Mouse (Mus musculus) heart, embryonic 14.5 days (tissue): ENCODE results near the gene Olfr112. TPM values are rescaled to one million over a fixed set of nuclear protein-coding genes. Genes with fewer than 3 reads are reported as not detected.
"Not testable (repeated sequence)": the region's sequence is repeated elsewhere in the genome, so short reads cannot be mapped to it uniquely, and the experiment has no call there.

Experiments
- ATAC-seq: fragments of 200-750 bp; cut with Nextera tagmentation; 2 replicates; pipeline ENCODE4 v1.8.0; 2017; ENCODE audit warnings: low read depth, moderate TSS enrichment; ENCODE audit not compliant: insufficient number of reproducible peaks, insufficient read depth, low FRiP score
- H3K27ac ChIP-seq, 2 experiments: fragments of 200-500 bp in 1 of 2; fragments of 300-500 bp in 1 of 2; sonication (generic) in 1 of 2; replicated peaks in 1 of 2; 2 replicates each; pipeline ENCODE4 v1.5.1; 2012 to 2014; ENCODE audit warnings: low read depth in 2 of 2, low read length in 2 of 2, control low read depth in 1 of 2, mild to moderate bottlenecking in 1 of 2, mixed read lengths in 1 of 2; ENCODE audit not compliant: control insufficient read depth in 1 of 2, insufficient read depth in 1 of 2
- H3K27me3 ChIP-seq: fragments of 300-500 bp; sonication (generic); 2 replicates; pipeline ENCODE4 v1.6.1; 2014; ENCODE audit warnings: mild to moderate bottlenecking, low read length, control low read depth; ENCODE audit not compliant: control insufficient read depth, insufficient read depth
- H3K36me3 ChIP-seq: fragments of 300-500 bp; sonication (generic); 2 replicates; pipeline ENCODE4 v1.6.1; 2014; ENCODE audit warnings: mild to moderate bottlenecking, control low read depth, low read length, mixed read lengths; ENCODE audit not compliant: control insufficient read depth, insufficient read depth
- H3K4me1 ChIP-seq, 2 experiments: fragments of 200-500 bp in 1 of 2; fragments of 300-500 bp in 1 of 2; sonication (generic) in 1 of 2; 2 replicates each; pipeline ENCODE4 v1.6.1; 2012 to 2014; ENCODE audit warnings: low read length in 2 of 2, control low read depth in 1 of 2, mixed read lengths in 1 of 2; ENCODE audit not compliant: control insufficient read depth in 2 of 2, insufficient read depth in 2 of 2
- H3K4me2 ChIP-seq: fragments of 300-500 bp; sonication (generic); 2 replicates; pipeline ENCODE4 v1.6.1; 2014; ENCODE audit warnings: mild to moderate bottlenecking, low read length
- H3K4me3 ChIP-seq, 2 experiments: fragments of 200-500 bp in 1 of 2; fragments of 300-500 bp in 1 of 2; sonication (generic) in 1 of 2; 2 replicates each; pipeline ENCODE4 v1.5.1; 2012 to 2014; ENCODE audit warnings: low read length in 2 of 2, mild to moderate bottlenecking in 2 of 2, control low read depth in 1 of 2, low read depth in 1 of 2, moderate library complexity in 1 of 2; ENCODE audit not compliant: control insufficient read depth in 1 of 2, insufficient read depth in 1 of 2
- H3K9ac ChIP-seq: fragments of 300-500 bp; sonication (generic); 2 replicates; pipeline ENCODE4 v1.6.1; 2014; ENCODE audit warnings: mild to moderate bottlenecking, low read length
- H3K9me3 ChIP-seq: fragments of 300-500 bp; sonication (generic); 2 replicates; pipeline ENCODE4 v1.6.1; 2016; ENCODE audit warnings: low read length, control low read depth; ENCODE audit not compliant: control insufficient read depth
- WGBS: fragments of 180-500 bp; shearing (Covaris S2); extraction: QIAGEN DNeasy Blood & Tissue Kit; methylation state at CpG from one replicate; pipeline ENCODE4 v1.1.7; 2014; 5-methylcytosine and 5-hydroxymethylcytosine counted together
- polyA plus RNA-seq: library from polyadenylated mRNA; unstranded; fragments of >200 nt; fragmentation: Nextera tagmentation; extraction: Ambion mirVana; gene quantifications from 2 replicates; pipeline ENCODE4 v1.2.1, GENCODE M21; 2014

Olfr112 gene
- not detected in 2 replicates for polyA plus RNA-seq

GRCm38 (mm10) chr17:37569351-37569750, at the start of gene Olfr112:
Gene Olfr112 (minus strand): TSS chr17:37569451.
- H3K4me1 ChIP-seq: no peaks in the 10 kb centered on the region
- H3K27ac ChIP-seq: no peak within 1 kb of the TSS
- H3K9ac ChIP-seq: no peak within 1 kb of the TSS
- no peak within 1 kb of the TSS for H3K4me3 ChIP-seq
- H3K27me3 ChIP-seq: no peaks in the 10 kb centered on the region
- no peak within 1 kb of the TSS for H3K4me2 ChIP-seq
- H3K9me3 ChIP-seq: no peaks in the 10 kb centered on the region
- H3K36me3 ChIP-seq: no peaks in the 10 kb centered on the region
- ATAC-seq: no peak

- no peaks in the 10 kb centered on the region for H3K36me3 ChIP-seq
- no peak within 1 kb of the TSS for H3K9ac ChIP-seq
- H3K4me1 ChIP-seq: no peaks in the 10 kb centered on the region
- no peaks in the 10 kb centered on the region for H3K27me3 ChIP-seq
- H3K9me3 ChIP-seq: 0 out of 2 replicates have a peak, but pooled peaks cover 5% of the 10 kb centered on the region
- no peak within 1 kb of the TSS for H3K4me2 ChIP-seq
- ATAC-seq: no peak
- no peak within 1 kb of the TSS for H3K27ac ChIP-seq
- no peak within 1 kb of the TSS for H3K4me3 ChIP-seq
These were observed 23.4 kb upstream of the Olfr112 start, which contains the start of gene Olfr114 for GRCm38 (mm10) chr17:37592643-37593042. Gene Olfr114 (minus strand): TSS chr17:37592743.

GRCm38 (mm10) chr17:37577563-37577962, 8.3 kb upstream of the Olfr112 start, which contains the start of gene Olfr113:
Gene Olfr113 (minus strand): TSS chr17:37577663.
- Histone ChIP-seq H3K27ac (no peak within 1 kb of the TSS), H3K4me1 (no peaks in the 10 kb centered on the region), H3K4me2 (no peak within 1 kb of the TSS), H3K4me3 (no peak within 1 kb of the TSS), H3K9ac (no peak within 1 kb of the TSS), H3K9me3 (no peaks in the 10 kb centered on the region), H3K27me3 (no peaks in the 10 kb centered on the region), H3K36me3 (no peaks in the 10 kb centered on the region)
- ATAC-seq: no peak

GRCm38 (mm10) chr17:37558913-37559615, 10.2 kb downstream of the Olfr112 start:
- H3K36me3 ChIP-seq: no peaks in the 10 kb centered on the region
- H3K9ac ChIP-seq: no peak overlapping the region
- H3K4me3 ChIP-seq: no peak overlapping the region
- no peak overlapping the region for H3K27ac ChIP-seq
- no peaks in the 10 kb centered on the region for H3K4me1 ChIP-seq
- no peaks in the 10 kb centered on the region for H3K9me3 ChIP-seq
- H3K27me3 ChIP-seq: no peaks in the 10 kb centered on the region
- 29% methylated on average over 1 of the region's 1 CpGs for WGBS
- no peak overlapping the region for H3K4me2 ChIP-seq
- ATAC-seq: no peak

GRCm38 (mm10) chr17:37543800-37544435, 25.3 kb downstream of the Olfr112 start:
- H3K9me3 ChIP-seq: no peaks in the 10 kb centered on the region
- H3K9ac ChIP-seq: no peak overlapping the region
- H3K4me2 ChIP-seq: no peak overlapping the region
- ATAC-seq: no peak
- no peak overlapping the region for H3K4me3 ChIP-seq
- no peaks in the 10 kb centered on the region for H3K36me3 ChIP-seq
- no peak overlapping the region for H3K27ac ChIP-seq
- no peaks in the 10 kb centered on the region for H3K27me3 ChIP-seq
- H3K4me1 ChIP-seq: no peaks in the 10 kb centered on the region
- WGBS: 62% methylated on average over 3 of the region's 3 CpGs

- no peaks in the 10 kb centered on the region for H3K9me3 ChIP-seq
- no peak overlapping the region for H3K27ac ChIP-seq
- no peak for ATAC-seq
- no peak overlapping the region for H3K4me3 ChIP-seq
- no peaks in the 10 kb centered on the region for H3K4me1 ChIP-seq
- no peaks in the 10 kb centered on the region for H3K27me3 ChIP-seq
- H3K9ac ChIP-seq: no peak overlapping the region
- H3K36me3 ChIP-seq: no peaks in the 10 kb centered on the region
- WGBS: 80% methylated on average over 4 of the region's 4 CpGs
- no peak overlapping the region for H3K4me2 ChIP-seq
These were observed 27.7 kb downstream of the Olfr112 start for GRCm38 (mm10) chr17:37541454-37542119.

- H3K9ac ChIP-seq, H3K9me3 ChIP-seq, H3K36me3 ChIP-seq, ATAC-seq, H3K4me1 ChIP-seq, H3K27me3 ChIP-seq, H3K27ac ChIP-seq, H3K4me3 ChIP-seq, H3K4me2 ChIP-seq: not testable (repeated sequence)
- 33% methylated on average over 1 of the region's 1 CpGs for WGBS
These were observed 30.8 kb downstream of the Olfr112 start for GRCm38 (mm10) chr17:37538416-37538815.
